Mouse (Mus musculus) heart, embryonic 13.5 days (tissue): ENCODE measurements around the gene Fev. TPM values are rescaled to one million over a fixed set of nuclear protein-coding genes. Genes with fewer than 3 reads are reported as not detected.
A peak's percentile ranks its signal among the peaks of the same experiment; 100 is the strongest.

Experiments
- ATAC-seq: fragments of 200-750 bp; cut with Nextera tagmentation; 2 replicates; pipeline ENCODE4 v1.8.0; 2017; ENCODE audit warnings: moderate TSS enrichment; ENCODE audit not compliant: insufficient number of reproducible peaks, low FRiP score, low TSS enrichment; ENCODE audit errors: extremely low read depth
- H3K27ac ChIP-seq: fragments of 300-500 bp; sonication (generic); replicated peaks from 2 replicates; pipeline ENCODE4 v1.5.1; 2015; ENCODE audit warnings: moderate library complexity, mild to moderate bottlenecking, inconsistent platforms
- H3K27me3 ChIP-seq: fragments of 300-500 bp; sonication (generic); replicated peaks from 2 replicates; pipeline ENCODE4 v1.6.1; 2015; ENCODE audit warnings: mild to moderate bottlenecking, inconsistent platforms
- H3K36me3 ChIP-seq: fragments of 300-500 bp; sonication (generic); 2 replicates; pipeline ENCODE4 v1.6.1; 2015; ENCODE audit warnings: mild to moderate bottlenecking, inconsistent platforms
- H3K4me1 ChIP-seq: fragments of 300-500 bp; sonication (generic); 2 replicates; pipeline ENCODE4 v1.6.1; 2015; ENCODE audit warnings: inconsistent platforms
- H3K4me2 ChIP-seq: fragments of 300-500 bp; sonication (generic); 2 replicates; pipeline ENCODE4 v1.6.1; 2015; ENCODE audit warnings: inconsistent platforms, mild to moderate bottlenecking, moderate library complexity
- H3K4me3 ChIP-seq: fragments of 300-500 bp; sonication (generic); 2 replicates; pipeline ENCODE4 v1.5.1; 2015; ENCODE audit warnings: moderate library complexity, mild to moderate bottlenecking, inconsistent platforms
- H3K9ac ChIP-seq: fragments of 300-500 bp; sonication (generic); 2 replicates; pipeline ENCODE4 v1.6.1; 2015; ENCODE audit warnings: inconsistent platforms, mild to moderate bottlenecking, moderate library complexity
- H3K9me3 ChIP-seq: fragments of 300-500 bp; sonication (generic); 2 replicates; pipeline ENCODE4 v1.6.1; 2016; ENCODE audit warnings: inconsistent platforms
- WGBS: fragments of 180-500 bp; shearing (Covaris S2); methylation state at CpG from one replicate; pipeline ENCODE4 v1.1.7; 2015; ENCODE audit warnings: mixed read lengths; 5-methylcytosine and 5-hydroxymethylcytosine counted together
- microRNA counts: library from miRNA; unstranded; fragments of <30 nt; microRNA quantifications from one replicate; lab custom pipeline; 2016
- microRNA-seq: library from miRNA; unstranded; fragments of <30 nt; microRNA quantifications from one replicate; pipeline ENCODE4, GENCODE M21; 2016
- polyA plus RNA-seq: library from polyadenylated mRNA; unstranded; fragments of >200 nt; fragmentation: Nextera tagmentation; extraction: Ambion mirVana; gene quantifications from 2 replicates; pipeline ENCODE4 v1.2.1, GENCODE M21; 2015

The Fev gene
- polyA plus RNA-seq, 1 experiment from 2014 or later = 0.90 TPM

DNA sequence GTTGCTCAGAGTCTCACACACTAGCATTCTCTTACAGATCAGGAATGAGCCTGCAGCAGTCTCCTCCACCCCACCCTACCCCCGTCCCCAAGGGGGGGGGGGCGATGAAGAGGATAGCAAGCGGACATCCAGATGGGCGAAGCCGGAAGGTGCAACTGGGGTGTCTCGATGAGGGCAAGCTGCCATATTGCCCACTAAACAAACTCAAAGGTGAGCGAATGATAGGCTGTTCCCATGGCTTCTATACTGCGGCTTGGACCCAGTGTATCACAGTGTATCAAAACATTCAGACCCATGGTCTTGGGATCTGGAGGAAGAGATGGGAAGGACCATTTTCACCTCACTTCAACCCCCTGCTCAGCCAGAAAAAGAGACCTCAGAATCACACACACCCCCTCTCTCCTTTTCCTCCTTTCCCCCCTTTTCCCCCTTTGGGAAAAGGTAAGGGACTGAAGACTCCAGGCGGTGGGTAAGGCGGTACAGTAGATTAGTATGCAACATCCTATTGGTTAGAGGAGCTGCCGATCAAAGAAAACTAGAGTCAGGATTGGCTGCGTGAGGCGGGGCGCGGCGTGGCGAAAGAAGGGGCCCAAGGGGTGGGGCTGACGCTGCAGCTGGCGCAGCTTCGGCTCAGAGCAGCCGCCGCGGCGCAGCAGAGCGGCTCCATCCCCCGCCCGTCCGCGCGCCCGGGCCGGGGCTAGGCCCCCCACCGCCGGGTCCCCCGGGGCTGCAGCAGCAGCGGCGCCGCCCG, 30.7 kb downstream of the Fev start, which contains the start of gene Cdk5r2:
Gene Cdk5r2, plus strand, starts transcription at position 629 of the 751 bp plus-strand sequence.
- 3% methylated on average over 21 of the region's 39 CpGs for WGBS
- H3K4me3 ChIP-seq = peak within 1 kb of the TSS; percentile 66
- H3K9ac ChIP-seq = peak within 1 kb of the TSS; percentile 62
- H3K4me1 ChIP-seq = peaks cover 35% of the 10 kb centered on the region
- H3K36me3 ChIP-seq = no peaks in the 10 kb centered on the region
- H3K27me3 ChIP-seq = peaks cover 100% of the 10 kb centered on the region
- no peaks in the 10 kb centered on the region for H3K9me3 ChIP-seq
- peak; percentile 44; the same call in 1 of the 2 replicates for ATAC-seq
- H3K4me2 ChIP-seq = peak within 1 kb of the TSS; percentile 95
- no peak within 1 kb of the TSS for H3K27ac ChIP-seq

- H3K36me3 ChIP-seq = no peaks in the 10 kb centered on the region
- H3K4me2 ChIP-seq = no peak overlapping the region
- H3K27me3 ChIP-seq = peaks cover 96% of the 10 kb centered on the region
- peaks cover 20% of the 10 kb centered on the region for H3K4me1 ChIP-seq
- ATAC-seq = no peak
- WGBS = 7% methylated on average over 6 of the region's 6 CpGs
- H3K9me3 ChIP-seq = no peaks in the 10 kb centered on the region
- no peak overlapping the region for H3K4me3 ChIP-seq
- H3K9ac ChIP-seq = no peak overlapping the region
- H3K27ac ChIP-seq = no peak overlapping the region
These were observed 34.0 kb downstream of the Fev start for GRCm38 (mm10) chr1:74851001-74851775.

DNA sequence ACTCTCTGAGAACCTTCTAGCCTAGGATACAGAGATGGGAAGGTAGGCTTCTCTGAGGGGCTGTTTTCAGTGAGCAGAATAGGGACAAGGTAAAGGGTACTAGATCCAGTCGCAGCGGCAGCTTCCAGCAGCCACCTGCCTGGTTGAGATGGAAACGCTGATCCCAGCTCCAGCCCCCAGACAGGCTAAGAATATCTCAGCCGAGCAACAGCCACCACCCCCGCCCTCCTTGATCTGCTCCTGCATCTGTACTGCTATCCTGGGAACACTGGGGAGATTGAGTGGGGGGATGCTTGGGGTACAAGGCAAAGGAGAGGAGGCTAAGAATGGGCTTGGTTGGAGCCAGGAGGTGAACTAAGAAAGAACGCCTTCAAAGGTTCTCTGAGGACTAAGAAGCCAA, 35.0 kb downstream of the Fev start:
- no peak for ATAC-seq
- 12% methylated on average over 6 of the region's 6 CpGs for WGBS
- no peaks in the 10 kb centered on the region for H3K9me3 ChIP-seq
- peaks cover 92% of the 10 kb centered on the region for H3K27me3 ChIP-seq
- H3K4me2 ChIP-seq = no peak overlapping the region
- H3K36me3 ChIP-seq = no peaks in the 10 kb centered on the region
- no peak overlapping the region for H3K4me3 ChIP-seq
- peaks cover 10% of the 10 kb centered on the region for H3K4me1 ChIP-seq
- no peak overlapping the region for H3K27ac ChIP-seq
- H3K9ac ChIP-seq = no peak overlapping the region

DNA sequence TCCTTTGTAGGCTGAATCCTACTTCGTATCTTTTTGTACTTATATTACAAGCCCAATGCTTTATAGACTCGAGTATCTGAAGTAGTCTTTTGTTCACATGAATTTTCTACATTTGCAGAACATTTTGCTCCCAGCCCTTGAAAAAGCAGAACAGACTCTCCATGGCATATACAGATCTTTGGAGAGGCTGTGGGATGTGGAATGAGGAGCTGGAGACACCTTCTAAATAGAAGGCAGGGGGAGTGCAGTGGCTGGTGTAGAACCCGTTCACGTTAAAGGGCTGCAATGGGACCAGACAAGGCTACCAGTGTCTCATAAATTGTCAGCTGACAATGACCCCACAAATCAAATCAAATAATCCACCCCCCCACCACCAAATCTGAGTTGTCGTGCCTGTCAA, 36.3 kb downstream of the Fev start:
- no peaks in the 10 kb centered on the region for H3K36me3 ChIP-seq
- H3K4me1 ChIP-seq = no peaks in the 10 kb centered on the region
- no peak overlapping the region for H3K4me3 ChIP-seq
- peaks cover 85% of the 10 kb centered on the region for H3K27me3 ChIP-seq
- ATAC-seq = no peak
- H3K27ac ChIP-seq = no peak overlapping the region
- no peak overlapping the region for H3K4me2 ChIP-seq
- 60% methylated on average over 5 of the region's 5 CpGs for WGBS
- no peaks in the 10 kb centered on the region for H3K9me3 ChIP-seq
- H3K9ac ChIP-seq = no peak overlapping the region

GRCm38 (mm10) chr1:74846341-74846740, 38.9 kb downstream of the Fev start:
- no peaks in the 10 kb centered on the region for H3K9me3 ChIP-seq
- H3K4me3 ChIP-seq = no peak overlapping the region
- peaks cover 75% of the 10 kb centered on the region for H3K27me3 ChIP-seq

DNA sequence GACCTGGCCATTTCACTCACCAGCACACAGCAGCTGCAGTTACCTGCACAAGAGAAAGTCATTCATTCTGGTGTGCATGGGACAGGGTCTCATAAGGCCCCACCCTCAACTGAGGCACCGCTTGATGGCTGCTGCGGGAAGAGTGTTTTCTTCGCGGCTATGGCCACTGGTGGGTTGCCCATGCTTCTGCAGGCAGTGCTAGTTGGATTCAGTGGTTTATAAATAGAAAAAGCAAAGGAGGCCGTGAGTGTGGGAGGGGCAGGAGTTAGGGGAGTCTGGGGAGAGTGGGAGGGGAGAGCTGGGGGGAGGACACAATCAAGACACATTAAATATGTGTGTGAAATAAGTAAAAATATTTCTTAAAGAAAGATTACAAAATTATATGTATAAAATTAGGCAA, 42.1 kb downstream of the Fev start:
- H3K9me3 ChIP-seq = no peaks in the 10 kb centered on the region
- peaks cover 60% of the 10 kb centered on the region for H3K27me3 ChIP-seq
- no peak overlapping the region for H3K4me2 ChIP-seq
- 52% methylated on average over 5 of the region's 5 CpGs for WGBS
- H3K9ac ChIP-seq = no peak overlapping the region
- ATAC-seq = no peak
- H3K4me1 ChIP-seq = no peaks in the 10 kb centered on the region
- no peaks in the 10 kb centered on the region for H3K36me3 ChIP-seq
- H3K27ac ChIP-seq = no peak overlapping the region
- H3K4me3 ChIP-seq = no peak overlapping the region

More at GRCm38 (mm10) chr1:74846341-74846740, 38.9 kb downstream of the Fev start:
- Histone ChIP-seq H3K27ac (no peak overlapping the region), H3K4me1 (no peaks in the 10 kb centered on the region), H3K9ac (no peak overlapping the region), H3K4me2 (no peak overlapping the region), H3K36me3 (no peaks in the 10 kb centered on the region)
- ATAC-seq = no peak
- WGBS = 23% methylated on average over 9 of the region's 9 CpGs

DNA sequence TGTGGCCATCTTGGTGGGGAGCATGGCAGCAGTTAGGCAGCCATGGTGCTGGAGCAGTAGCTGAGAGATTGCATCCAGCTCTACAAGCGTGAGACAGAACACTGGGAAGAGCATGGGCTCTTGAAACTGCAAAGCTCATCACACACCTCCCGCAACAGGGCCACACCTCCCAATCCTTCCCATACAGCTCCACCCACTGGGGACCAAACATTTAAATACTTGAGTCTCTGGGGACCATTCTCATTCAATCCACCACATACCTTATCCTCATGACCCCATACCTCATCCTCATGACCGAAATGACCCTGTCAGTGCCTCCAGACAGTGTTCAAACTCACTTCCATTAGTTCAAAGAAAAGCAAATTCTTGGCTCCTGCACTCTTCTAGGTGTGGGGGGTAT, 52.0 kb downstream of the Fev start:
- Histone ChIP-seq H3K9me3 (no peaks in the 10 kb centered on the region), H3K36me3 (no peaks in the 10 kb centered on the region), H3K27ac (no peak overlapping the region), H3K9ac (no peak overlapping the region), H3K4me2 (no peak overlapping the region), H3K27me3 (peaks cover 32% of the 10 kb centered on the region), H3K4me1 (no peaks in the 10 kb centered on the region), H3K4me3 (no peak overlapping the region)
- WGBS = 71% methylated on average over 3 of the region's 3 CpGs
- ATAC-seq = no peak

MicroRNAs encoded within 50 kb of the gene (microRNA counts, 519-probe panel; counts per million panel counts)
- 209 counts per million, percentile 61 among the panel's probes with 10 or more counts for microRNA mmu-miR-375 (lab: Ali Mortazavi, UCI)

Small RNAs within 50 kb of the gene (microRNA-seq; reads per million reads assigned to microRNA genes)
- gene Mir375 = 580 reads per million, percentile 75 among the genes with 10 or more reads in this experiment

Other genes starting within 250 kb of the Fev start
- gene Ttll4, start 223.7 kb downstream of the Fev start, polyA plus RNA-seq = 8.0 and 9.1 TPM in 2 replicates
- 11.1 and 11.3 TPM in 2 replicates for gene Cyp27a1, start 171.8 kb downstream of the Fev start, polyA plus RNA-seq
- gene Prkag3, start 136.2 kb downstream of the Fev start, polyA plus RNA-seq = 4.2 and 7.2 TPM in 2 replicates
- gene Wnt6, start 113.5 kb downstream of the Fev start, polyA plus RNA-seq = 0.31 and 0.36 TPM in 2 replicates
- gene Wnt10a, start 93.9 kb downstream of the Fev start, polyA plus RNA-seq = not detected in 2 replicates
- gene Cdk5r2, start 30.5 kb downstream of the Fev start, polyA plus RNA-seq = not detected in 2 replicates
- not detected in 2 replicates for gene Cryba2, start 7.7 kb upstream of the Fev start, polyA plus RNA-seq
- gene Cfap65, start 50.2 kb upstream of the Fev start, polyA plus RNA-seq = not detected in 2 replicates
- 0.05 and 0.31 TPM in 2 replicates for gene Ihh, start 66.3 kb upstream of the Fev start, polyA plus RNA-seq
- 7.6 and 7.9 TPM in 2 replicates for gene Nhej1, start 239.8 kb upstream of the Fev start, polyA plus RNA-seq
- 0.41 and 1.0 TPM in 2 replicates for gene Slc23a3, start 248.5 kb upstream of the Fev start, polyA plus RNA-seq